ENCODE assay signal across 29 mouse cellular contexts in genomic region chr9:88706700-88707099, GRCm38 (mm10). TPM values are rescaled to one million over a fixed set of nuclear protein-coding genes. Genes with fewer than 3 reads are reported as not detected.
DNase-seq lines count a peak whose midpoint lies in the region; ATAC-seq and TF ChIP-seq lines count a peak whose summit lies in the region.
"Had no signal": no experiment of that assay in that cellular context is flagged by ENCODE, and none has a peak within 500 bp of the region (broad histone marks: within the 10 kb centered on the region; RNA-seq: fewer than 3 reads in every experiment).

No protein-coding gene starts in this region.

- no peak for TF ChIP-seq CTCF in kidney, postnatal 0 days (IDR thresholded peaks at IDR 0.05; ENCODE audit: low read depth)

- no peaks in the 10 kb centered on the region for H3K27me3 ChIP-seq in kidney, embryonic 14.5 days (ENCODE audit: control insufficient read depth, insufficient read depth, low read length)
- H3K27me3 ChIP-seq in kidney, postnatal 0 days (ENCODE audit: insufficient read depth, low read length), result no peaks in the 10 kb centered on the region
- no peaks in the 10 kb centered on the region for H3K27me3 ChIP-seq in intestine, embryonic 16.5 days (replicated peaks; ENCODE audit: control insufficient read depth, insufficient read depth, low read length)
- H3K27me3 ChIP-seq: CH12.LX; embryonic facial prominence, embryonic 13.5 days; embryonic facial prominence, embryonic 15.5 days; forebrain, embryonic 12.5 days; Patski had no signal

- H3K4me2 ChIP-seq in kidney, embryonic 14.5 days (replicated peaks; ENCODE audit: low read depth, low read length), result no peak overlapping the region
- H3K4me2 ChIP-seq in kidney, postnatal 0 days (ENCODE audit: low read length), result no peak overlapping the region
- H3K4me2 ChIP-seq in intestine, embryonic 16.5 days (ENCODE audit: low read depth, low read length), result no peak overlapping the region
- H3K4me2 ChIP-seq: embryonic facial prominence, embryonic 13.5 days; embryonic facial prominence, embryonic 15.5 days; forebrain, embryonic 12.5 days had no signal

- WGBS in kidney, embryonic 14.5 days, result 53% methylated on average over 4 of the region's 4 CpGs
- 30% methylated on average over 4 of the region's 4 CpGs for WGBS in kidney, postnatal 0 days
- 71% methylated on average over 4 of the region's 4 CpGs for WGBS in intestine, embryonic 16.5 days

- peak; percentile 24; the same call in 1 of the 2 replicates for ATAC-seq in kidney, embryonic 14.5 days (ENCODE audit: low FRiP score, low TSS enrichment)
- ATAC-seq in kidney, postnatal 0 days (replicated peaks; ENCODE audit: low FRiP score, low read depth), result no peak
- ATAC-seq in intestine, embryonic 16.5 days, result no peak
- ATAC-seq: CD4-positive, CD25-positive, alpha-beta regulatory T cell, adult 4 months; forebrain, embryonic 14.5 days; forebrain, embryonic 16.5 days; Patski had no signal

- H3K4me1 ChIP-seq in kidney, embryonic 14.5 days (ENCODE audit: control insufficient read depth, insufficient read depth, low read length), result no peaks in the 10 kb centered on the region
- H3K4me1 ChIP-seq in kidney, postnatal 0 days (replicated peaks; ENCODE audit: insufficient read depth, low read length), result no peaks in the 10 kb centered on the region
- no peaks in the 10 kb centered on the region for H3K4me1 ChIP-seq in intestine, embryonic 16.5 days (ENCODE audit: control insufficient read depth, insufficient read depth, low read length)
- H3K4me1 ChIP-seq: embryonic facial prominence, embryonic 13.5 days; embryonic facial prominence, embryonic 15.5 days; forebrain, embryonic 10.5 days; forebrain, embryonic 12.5 days had no signal

- no peak overlapping the region for H3K27ac ChIP-seq in kidney, embryonic 14.5 days (ENCODE audit: low read depth, low read length)
- H3K27ac ChIP-seq in kidney, postnatal 0 days, result no peak overlapping the region
- H3K27ac ChIP-seq in intestine, embryonic 16.5 days (ENCODE audit: low read length), result no peak overlapping the region
- H3K27ac ChIP-seq: embryonic facial prominence, embryonic 13.5 days; embryonic facial prominence, embryonic 15.5 days; forebrain, embryonic 10.5 days; forebrain, embryonic 12.5 days had no signal

- no peak overlapping the region for H3K9ac ChIP-seq in kidney, embryonic 14.5 days (ENCODE audit: low read depth, low read length)
- H3K9ac ChIP-seq in kidney, postnatal 0 days (ENCODE audit: low read depth, low read length), result no peak overlapping the region
- H3K9ac ChIP-seq in intestine, embryonic 16.5 days (ENCODE audit: low read depth, low read length), result no peak overlapping the region
- H3K9ac ChIP-seq: embryonic facial prominence, embryonic 13.5 days; embryonic facial prominence, embryonic 15.5 days; forebrain, embryonic 12.5 days had no signal

- H3K4me3 ChIP-seq in kidney, embryonic 14.5 days (ENCODE audit: low read length), result no peak overlapping the region
- no peak overlapping the region for H3K4me3 ChIP-seq in kidney, postnatal 0 days (replicated peaks; ENCODE audit: low read depth, low read length)
- no peak overlapping the region for H3K4me3 ChIP-seq in intestine, embryonic 16.5 days (ENCODE audit: low read length)
- H3K4me3 ChIP-seq: embryonic facial prominence, embryonic 13.5 days; embryonic facial prominence, embryonic 15.5 days; erythroblast, embryonic 14.5 days; forebrain, embryonic 10.5 days; forebrain, embryonic 12.5 days had no signal

- H3K9me3 ChIP-seq in kidney, embryonic 14.5 days (ENCODE audit: control insufficient read depth, low read length), result no peaks in the 10 kb centered on the region
- no peaks in the 10 kb centered on the region for H3K9me3 ChIP-seq in kidney, postnatal 0 days (replicated peaks; ENCODE audit: low read length)
- H3K9me3 ChIP-seq in intestine, embryonic 16.5 days (ENCODE audit: control insufficient read depth, low read length), result no peaks in the 10 kb centered on the region
- H3K9me3 ChIP-seq: embryonic facial prominence, embryonic 13.5 days; embryonic facial prominence, embryonic 15.5 days; forebrain, embryonic 10.5 days; forebrain, embryonic 12.5 days; G1E had no signal

- no peaks in the 10 kb centered on the region for H3K36me3 ChIP-seq in kidney, embryonic 14.5 days (ENCODE audit: control insufficient read depth, insufficient read depth, low read length)
- no peaks in the 10 kb centered on the region for H3K36me3 ChIP-seq in kidney, postnatal 0 days (ENCODE audit: insufficient read depth, low read length)
- no peaks in the 10 kb centered on the region for H3K36me3 ChIP-seq in intestine, embryonic 16.5 days (ENCODE audit: control insufficient read depth, insufficient read depth, low read length)
- H3K36me3 ChIP-seq: embryonic facial prominence, embryonic 13.5 days; embryonic facial prominence, embryonic 15.5 days; forebrain, embryonic 10.5 days; forebrain, embryonic 12.5 days had no signal

- DNase-seq in embryo, embryonic 10 days (ENCODE audit: low spot score), result peak; percentile 4
- no peak for DNase-seq in embryo, embryonic 9.5 days (ENCODE audit: extremely low spot score)
- DNase-seq in kidney, postnatal 10 days, result no peak
- DNase-seq in kidney, postnatal 0 days (ENCODE audit: low spot score), result peak; percentile 24
- no peak for DNase-seq in kidney, postnatal 36 days
- DNase-seq: adrenal gland, adult 2 months; adrenal gland, postnatal 10 days; adrenal gland, postnatal 25 days; B cell, adult 2 months; cerebellum, adult 11 months; cerebellum, adult 18-20 months; cerebellum, adult 8-10 months; cerebellum, adult 9-11 months; cerebellum, postnatal 14 days; cerebellum, postnatal 36 days had no signal

RNA-seq across cellular contexts. Expression of gene Mthfsl, which starts 13.4 kb away (rescaled TPM):
- polyA plus RNA-seq in kidney, embryonic 14.5 days (2014; fragmentation: Nextera tagmentation; extraction: Ambion mirVana), result 39.1 and 52.7 TPM in 2 replicates
- 66.2 and 66.3 TPM in 2 replicates for polyA plus RNA-seq in kidney, postnatal 0 days (2015; fragmentation: Nextera tagmentation; extraction: Ambion mirVana)
- 40.2 and 49.1 TPM in 2 replicates for polyA plus RNA-seq in intestine, embryonic 16.5 days (2015; fragmentation: Nextera tagmentation; extraction: Ambion mirVana)

RNA-seq across cellular contexts. Expression of gene Bcl2a1d, which starts 25.0 kb away (rescaled TPM):
- polyA plus RNA-seq in kidney, embryonic 14.5 days (2014; fragmentation: Nextera tagmentation; extraction: Ambion mirVana), result not detected in 2 replicates
- 0.41 and 0.51 TPM in 2 replicates for polyA plus RNA-seq in kidney, postnatal 0 days (2015; fragmentation: Nextera tagmentation; extraction: Ambion mirVana)
- polyA plus RNA-seq in intestine, embryonic 16.5 days (2015; fragmentation: Nextera tagmentation; extraction: Ambion mirVana), result 0.64 and 0.82 TPM in 2 replicates
- polyA plus RNA-seq: embryonic facial prominence, embryonic 11.5 days; embryonic facial prominence, embryonic 15.5 days; erythroblast, embryonic 14.5 days; forebrain, embryonic 10.5 days; forebrain, embryonic 12.5 days; forebrain, embryonic 14.5 days; forebrain, embryonic 16.5 days; G1E had no signal

Comparison
In these comparisons a context has a peak if more than half of its experiments do, and no peak if none do; other contexts are left out.
1. DNase-seq: peak in embryo, embryonic 10 days (single experiment) and kidney, postnatal 0 days (single experiment); none in embryo, embryonic 9.5 days (single experiment), kidney, postnatal 10 days (single experiment) and kidney, postnatal 36 days (0 of 2).